Mouse (Mus musculus) neural tube, embryonic 11.5 days (tissue): Measurements from ENCODE around the gene Pwp1. TPM values are rescaled to one million over a fixed set of nuclear protein-coding genes. Genes with fewer than 3 reads are reported as not detected.

Source experiments
- ATAC-seq: fragments of 200-750 bp; cut with Nextera tagmentation; 2 replicates; pipeline ENCODE4 v1.8.0; 2017; ENCODE audit warnings: moderate number of reproducible peaks, mild to moderate bottlenecking, moderate TSS enrichment, moderate library complexity; ENCODE audit not compliant: insufficient read depth, low FRiP score, low TSS enrichment
- DNase-seq: peaks from one replicate; pipeline ENCODE4 v3.0.0-alpha.2; 2015; ENCODE audit warnings: low spot score
- H3K27ac ChIP-seq: fragments of 300-500 bp; sonication (generic); 2 replicates; pipeline ENCODE4 v1.5.1; 2014; ENCODE audit warnings: low read depth, mild to moderate bottlenecking, low read length
- H3K27me3 ChIP-seq: fragments of 300-500 bp; sonication (generic); 2 replicates; pipeline ENCODE4 v1.6.1; 2014; ENCODE audit warnings: mild to moderate bottlenecking, low read length, mixed read lengths; ENCODE audit not compliant: control insufficient read depth, insufficient read depth
- H3K36me3 ChIP-seq: fragments of 300-500 bp; sonication (generic); 2 replicates; pipeline ENCODE4 v1.6.1; 2014; ENCODE audit warnings: mild to moderate bottlenecking, low read length, moderate library complexity, mixed read lengths; ENCODE audit not compliant: control insufficient read depth, insufficient read depth
- H3K4me1 ChIP-seq: fragments of 300-500 bp; sonication (generic); 2 replicates; pipeline ENCODE4 v1.6.1; 2014; ENCODE audit warnings: low read length, mixed read lengths; ENCODE audit not compliant: control insufficient read depth, insufficient read depth
- H3K4me2 ChIP-seq: fragments of 300-500 bp; sonication (generic); 2 replicates; pipeline ENCODE4 v1.6.1; 2014; ENCODE audit warnings: low read depth, mild to moderate bottlenecking, moderate library complexity
- H3K4me3 ChIP-seq: fragments of 300-500 bp; sonication (generic); 2 replicates; pipeline ENCODE4 v1.5.1; 2014; ENCODE audit warnings: low read depth, low read length
- H3K9ac ChIP-seq: fragments of 300-500 bp; sonication (generic); 2 replicates; pipeline ENCODE4 v1.6.1; 2014; ENCODE audit warnings: mild to moderate bottlenecking, low read length
- H3K9me3 ChIP-seq: fragments of 300-500 bp; sonication (generic); 2 replicates; pipeline ENCODE4 v1.6.1; 2016; ENCODE audit warnings: low read length; ENCODE audit not compliant: control insufficient read depth
- WGBS: fragments of 180-500 bp; shearing (Covaris S2); extraction: QIAGEN DNeasy Blood & Tissue Kit; methylation state at CpG from one replicate; pipeline ENCODE4 v1.1.7; 2014; 5-methylcytosine and 5-hydroxymethylcytosine counted together
- polyA plus RNA-seq: library from polyadenylated mRNA; unstranded; fragments of >200 nt; fragmentation: Nextera tagmentation; extraction: Ambion mirVana; gene quantifications from 2 replicates; pipeline ENCODE4 v1.2.1, GENCODE M21; 2014

Pwp1 gene
- polyA plus RNA-seq, 1 experiment from 2014 or later = 92.1 TPM

- Histone ChIP-seq H3K9me3 (no peaks in the 10 kb centered on the region), H3K4me1 (no peaks in the 10 kb centered on the region), H3K36me3 (peaks cover 18% of the 10 kb centered on the region), H3K4me3 (no peak overlapping the region), H3K4me2 (no peak overlapping the region), H3K27ac (no peak overlapping the region), H3K27me3 (no peaks in the 10 kb centered on the region), H3K9ac (no peak overlapping the region)
- no peak for ATAC-seq
- 94% methylated on average over 6 of the region's 6 CpGs for WGBS
- DNase-seq = no peak
Observed at GRCm38 (mm10) chr10:85936280-85936965, 107.1 kb downstream of the Pwp1 start.

Other genes with a start within 250 kb of the Pwp1 start
- 40.7 and 45.1 TPM in 2 replicates for gene Prdm4, start 87.6 kb downstream of the Pwp1 start, polyA plus RNA-seq
- 0.23 and 0.97 TPM in 2 replicates for gene Ascl4, start 98.2 kb downstream of the Pwp1 start, polyA plus RNA-seq
- 194 TPM in 2 replicates for gene Rtcb, start 128.3 kb downstream of the Pwp1 start, polyA plus RNA-seq
- gene Bpifc, start 182.4 kb downstream of the Pwp1 start, polyA plus RNA-seq = 0.14 TPM in 1 of 2 replicates, not detected in the other
- 22.9 and 24.0 TPM in 2 replicates for gene Fbxo7, start 192.5 kb downstream of the Pwp1 start, polyA plus RNA-seq